Mouse (Mus musculus): ENCODE results near the gene Aqp1. TPM values are rescaled to one million over a fixed set of nuclear protein-coding genes. Genes with fewer than 3 reads are reported as not detected.
A peak's percentile ranks its signal among the peaks of the same experiment; 100 is the strongest.

Gene Aqp1
- total RNA-seq (2021), result 34.6 and 48.9 TPM in 2 replicates
- long read RNA-seq, transcript Aqp1-201 (4 exons, 2,627 nt), result major isoform, 69 of 108 reads
- long read RNA-seq, partial matches to known transcripts, result 38 of 108 reads
- long read RNA-seq, other reads (novel, unspliced or antisense), result 1 of 108 reads

DNA sequence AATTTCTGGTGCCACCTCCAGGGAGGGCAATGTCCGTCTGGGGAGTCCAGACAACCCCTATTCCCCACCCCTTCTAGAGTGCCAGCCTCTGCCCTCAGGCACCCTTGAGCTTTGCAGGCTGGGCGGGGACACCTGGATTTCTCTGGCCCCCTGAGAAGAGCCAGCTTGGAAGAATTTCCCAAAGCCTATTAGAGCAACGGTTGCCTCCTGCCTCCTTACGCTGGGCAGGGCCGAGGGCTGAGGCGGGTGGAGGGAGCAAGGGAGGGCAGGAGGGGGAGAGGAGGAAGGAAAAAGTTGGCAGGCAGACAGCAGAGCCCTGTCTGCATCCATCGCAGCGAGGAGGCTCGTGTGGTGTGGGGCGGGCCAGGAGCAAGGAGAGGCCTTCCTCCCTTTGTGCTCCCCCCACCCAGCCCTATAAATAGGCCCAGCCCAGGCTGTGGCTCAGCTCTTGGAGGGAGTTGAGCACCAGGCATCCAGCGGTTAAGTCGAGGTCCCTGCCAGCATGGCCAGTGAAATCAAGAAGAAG, at the start of gene Aqp1:
Gene Aqp1 (plus strand): TSS at position 444 of the 526 bp plus-strand sequence.
- DNase-seq, result peak; percentile 9

DNA sequence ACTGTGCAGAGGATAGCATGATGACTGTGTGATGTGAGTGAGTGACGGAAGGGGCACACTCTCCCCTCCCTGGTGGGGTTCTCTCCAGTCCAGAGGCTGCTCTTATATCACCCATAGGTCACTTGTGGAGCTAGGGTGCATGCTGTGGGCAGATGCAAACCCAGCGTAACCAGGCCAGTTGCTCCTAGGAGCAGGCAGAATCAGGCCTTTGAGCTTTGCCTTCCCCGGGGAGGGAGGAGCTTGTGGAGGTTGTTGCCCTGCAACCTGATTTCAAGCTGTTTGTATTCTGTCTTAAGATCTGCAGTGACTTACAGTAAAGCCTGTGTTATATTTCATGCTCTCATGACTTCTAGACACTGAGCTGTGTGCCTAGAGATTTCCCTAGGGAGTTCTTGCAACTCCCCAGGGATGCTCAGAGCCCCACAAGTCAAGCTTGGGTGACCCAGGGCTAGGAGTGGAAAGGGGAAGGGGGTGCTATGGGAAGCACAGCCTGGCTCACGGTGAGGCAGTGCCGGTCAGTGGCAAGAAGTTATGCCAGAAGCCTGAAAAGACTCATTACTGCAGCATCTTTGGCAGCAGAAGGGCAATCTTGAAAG, 48.1 kb upstream of the Aqp1 start:
- DNase-seq, result no peak

DNA sequence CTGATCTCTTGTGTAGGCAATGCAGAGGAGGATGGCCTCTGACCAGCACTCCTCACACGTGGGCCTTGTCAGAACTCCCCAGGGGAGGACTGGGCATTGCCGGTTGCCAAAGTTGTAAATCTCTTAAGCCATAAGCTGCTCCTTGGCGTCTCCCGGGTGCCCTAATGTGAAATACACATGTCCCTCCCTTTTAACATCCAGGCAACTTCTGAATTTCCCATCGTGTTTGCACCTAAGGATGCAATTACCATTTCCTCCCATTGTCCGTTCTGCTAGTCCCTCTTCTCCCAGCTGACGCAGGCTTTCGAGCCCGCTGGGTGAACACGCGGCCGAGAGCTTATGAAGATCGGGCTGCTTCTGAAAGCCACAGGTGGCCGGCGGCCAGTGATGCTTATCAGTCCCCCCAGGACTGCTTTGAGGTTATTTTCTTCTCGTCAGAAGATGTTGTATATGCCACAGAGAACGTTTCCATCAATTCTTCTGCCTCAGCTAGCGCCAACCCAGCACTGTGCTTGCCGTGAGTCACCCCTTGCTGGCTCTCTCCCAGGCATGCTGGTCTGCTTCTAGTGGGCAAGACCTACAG, 41.6 kb upstream of the Aqp1 start:
- DNase-seq, result peak; percentile 32

DNA sequence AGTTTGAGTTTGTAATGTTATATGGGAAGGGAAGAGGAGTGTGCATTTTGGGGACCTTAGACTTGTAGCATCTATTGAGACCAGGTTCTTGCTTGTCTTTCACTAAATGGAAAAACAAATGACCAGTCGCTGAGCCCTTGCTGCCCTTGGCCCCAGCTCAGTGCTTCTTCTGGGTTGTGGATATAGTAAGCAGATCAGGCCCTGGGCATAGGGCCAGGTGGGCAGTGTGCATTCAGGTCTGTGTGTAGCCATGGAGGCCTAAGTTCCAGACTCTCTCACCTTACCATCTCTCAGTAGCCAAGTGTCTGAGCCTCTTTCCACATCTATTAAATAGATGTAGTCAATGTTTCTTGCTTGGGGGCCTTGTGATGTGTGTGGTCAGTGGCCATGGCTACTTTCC, 40.9 kb upstream of the Aqp1 start:
- DNase-seq, result no peak

DNA sequence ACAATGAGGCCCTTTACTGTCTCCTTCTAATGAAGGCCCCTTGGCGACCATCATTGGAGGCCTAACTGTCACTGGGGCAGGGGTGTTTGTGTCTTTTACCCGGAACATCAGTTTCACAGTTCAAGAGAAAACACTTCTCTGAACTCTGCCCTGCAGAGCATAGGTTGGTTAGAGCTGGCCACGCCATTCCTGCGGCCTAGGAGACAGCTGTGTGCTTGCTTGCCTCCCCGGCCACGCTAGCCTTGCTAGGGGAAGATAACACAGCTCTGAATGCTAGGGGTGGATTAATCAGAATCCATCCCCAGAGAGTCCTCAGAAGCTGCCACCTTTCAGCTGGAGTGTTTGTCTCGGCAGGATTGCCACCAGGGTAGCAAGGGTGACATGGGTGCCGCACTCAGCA, 36.8 kb upstream of the Aqp1 start:
- no peak for DNase-seq

DNA sequence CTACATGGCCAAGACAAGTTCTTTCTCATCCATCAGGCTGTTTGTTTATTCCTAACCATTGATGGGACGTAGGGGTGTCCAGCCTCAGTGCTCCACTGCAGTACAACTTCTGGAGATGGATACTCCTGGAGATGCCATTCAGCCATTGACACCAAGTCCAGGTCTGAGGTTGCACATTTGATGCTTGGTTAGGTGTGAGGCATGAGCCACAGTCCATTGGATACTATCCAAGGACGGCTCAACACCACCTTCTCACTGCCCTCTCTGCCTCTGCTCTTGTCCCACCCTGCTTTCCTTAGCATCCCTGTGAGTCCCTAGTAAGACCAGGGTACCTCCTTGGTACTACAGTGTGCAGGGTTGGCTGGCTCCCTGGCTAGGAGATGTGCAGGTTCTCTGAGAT, 36.3 kb upstream of the Aqp1 start:
- DNase-seq, result no peak

DNA sequence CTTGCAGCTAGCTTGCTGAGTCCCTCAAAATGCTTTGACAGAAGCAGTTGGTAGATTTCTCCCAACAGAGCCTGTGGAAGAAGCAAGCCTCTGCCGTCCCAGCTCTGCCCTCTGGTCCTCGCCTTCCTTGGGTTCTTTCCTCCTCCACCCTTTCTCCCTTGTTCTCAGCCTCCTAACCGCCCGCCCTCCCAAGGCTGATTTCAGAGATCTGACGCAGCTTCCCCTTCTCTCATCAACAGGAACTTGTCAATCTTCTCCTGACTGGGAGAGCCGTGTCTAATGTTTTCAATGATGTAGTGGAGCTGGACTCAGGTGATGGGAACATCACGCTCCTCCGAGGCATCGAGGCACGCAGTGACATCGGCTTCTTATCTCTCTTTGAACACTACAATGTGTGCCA, 35.5 kb upstream of the Aqp1 start:
- no peak for DNase-seq

DNA sequence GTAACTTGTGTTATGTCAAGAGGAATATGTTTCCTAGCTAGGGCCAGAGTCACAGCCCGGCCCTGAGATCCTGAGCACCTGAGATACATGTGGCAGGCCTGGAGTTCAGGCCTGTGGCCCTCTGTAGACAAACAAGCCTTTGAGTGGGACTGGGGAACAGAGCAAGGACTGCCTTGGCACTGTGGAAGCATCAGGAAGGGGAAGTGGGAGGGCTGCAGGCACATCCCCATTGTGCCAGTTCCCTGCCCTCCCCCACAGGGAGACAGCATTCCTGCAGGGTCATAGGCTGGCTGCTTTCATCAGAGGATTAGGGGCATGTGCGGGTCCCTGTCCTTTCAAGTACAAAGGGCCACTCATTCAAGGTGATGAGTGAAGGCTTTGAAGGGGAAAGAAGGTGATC, 26.1 kb upstream of the Aqp1 start:
- no peak for DNase-seq

DNA sequence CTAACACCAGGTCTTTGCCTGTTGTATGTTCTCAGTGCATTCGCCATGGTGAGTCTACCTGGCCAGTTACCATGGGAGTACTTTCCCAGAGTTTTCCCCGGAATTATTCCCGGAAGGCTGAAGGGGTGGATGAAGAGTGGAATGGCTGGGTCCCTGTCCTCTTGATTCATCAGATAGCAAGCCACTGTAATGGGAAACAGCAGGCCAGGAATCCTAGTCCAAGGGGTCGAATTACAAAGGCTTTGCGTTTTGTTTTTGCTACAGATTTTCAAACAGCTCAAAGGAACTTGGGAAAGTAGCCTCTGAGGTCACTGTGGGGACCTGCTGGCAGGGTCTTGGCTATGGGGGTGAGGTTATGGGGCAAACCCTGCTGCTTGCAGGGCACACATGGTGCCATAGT, 24.3 kb upstream of the Aqp1 start:
- DNase-seq, result no peak

DNA sequence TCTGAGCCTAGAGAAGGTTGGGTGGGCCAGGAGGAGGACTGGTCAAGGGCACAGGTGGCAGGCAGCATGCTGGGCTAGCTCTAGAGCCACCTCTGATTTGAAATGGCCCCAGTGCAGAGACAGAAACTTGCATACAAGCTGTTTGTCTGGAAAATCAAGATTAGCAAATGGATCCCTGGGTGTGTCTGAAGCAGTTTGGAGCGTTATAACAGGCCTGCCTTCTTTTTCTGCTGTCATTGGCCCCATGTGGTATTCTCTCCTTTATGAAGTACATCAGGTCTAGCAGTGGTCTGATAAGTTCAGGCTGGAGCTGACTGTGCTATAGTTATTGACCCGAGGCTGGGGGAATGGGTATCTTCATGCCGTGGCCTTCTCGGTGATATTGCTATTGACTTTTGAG, 22.3 kb upstream of the Aqp1 start:
- DNase-seq, result no peak

DNA sequence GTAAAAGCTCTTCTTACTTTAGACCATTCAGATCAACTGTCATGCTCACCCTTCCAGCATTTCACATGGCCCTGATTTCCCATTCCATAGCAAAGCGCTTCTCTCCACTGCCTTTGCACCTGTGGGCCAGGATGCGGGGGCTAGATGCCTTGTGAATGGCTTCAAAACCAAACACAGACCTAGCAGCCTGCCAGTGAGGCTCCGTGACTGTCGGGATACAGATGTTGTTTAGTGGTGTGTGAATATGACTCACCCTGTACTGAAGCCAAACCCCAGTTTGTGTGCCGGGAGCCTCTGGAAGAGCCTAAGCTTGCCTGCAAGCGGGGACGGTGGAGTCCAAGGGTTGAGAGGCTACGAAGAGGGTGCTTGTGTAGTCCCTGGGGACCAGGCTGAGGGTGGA, 21.6 kb upstream of the Aqp1 start:
- no peak for DNase-seq

DNA sequence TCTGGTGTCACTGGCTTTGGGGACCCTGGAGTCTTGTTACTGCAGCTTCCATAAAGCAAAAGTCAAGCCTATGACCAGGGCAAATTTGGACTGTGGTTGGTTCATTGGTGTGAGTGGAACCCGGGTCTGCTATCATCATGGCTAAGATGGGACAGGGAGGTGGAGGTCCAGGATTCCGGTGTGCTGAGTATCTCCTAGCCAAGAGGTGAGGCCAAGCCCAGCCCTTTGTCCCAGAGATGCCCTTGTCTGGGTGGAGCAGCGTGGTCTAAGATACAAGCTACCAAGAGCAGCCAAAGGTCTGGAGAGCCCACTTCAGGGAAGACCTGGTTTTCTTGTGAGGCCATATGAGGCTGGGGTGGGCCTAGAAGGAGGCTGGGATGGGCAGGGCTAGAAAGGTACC, 17.6 kb upstream of the Aqp1 start:
- DNase-seq, result no peak

DNA sequence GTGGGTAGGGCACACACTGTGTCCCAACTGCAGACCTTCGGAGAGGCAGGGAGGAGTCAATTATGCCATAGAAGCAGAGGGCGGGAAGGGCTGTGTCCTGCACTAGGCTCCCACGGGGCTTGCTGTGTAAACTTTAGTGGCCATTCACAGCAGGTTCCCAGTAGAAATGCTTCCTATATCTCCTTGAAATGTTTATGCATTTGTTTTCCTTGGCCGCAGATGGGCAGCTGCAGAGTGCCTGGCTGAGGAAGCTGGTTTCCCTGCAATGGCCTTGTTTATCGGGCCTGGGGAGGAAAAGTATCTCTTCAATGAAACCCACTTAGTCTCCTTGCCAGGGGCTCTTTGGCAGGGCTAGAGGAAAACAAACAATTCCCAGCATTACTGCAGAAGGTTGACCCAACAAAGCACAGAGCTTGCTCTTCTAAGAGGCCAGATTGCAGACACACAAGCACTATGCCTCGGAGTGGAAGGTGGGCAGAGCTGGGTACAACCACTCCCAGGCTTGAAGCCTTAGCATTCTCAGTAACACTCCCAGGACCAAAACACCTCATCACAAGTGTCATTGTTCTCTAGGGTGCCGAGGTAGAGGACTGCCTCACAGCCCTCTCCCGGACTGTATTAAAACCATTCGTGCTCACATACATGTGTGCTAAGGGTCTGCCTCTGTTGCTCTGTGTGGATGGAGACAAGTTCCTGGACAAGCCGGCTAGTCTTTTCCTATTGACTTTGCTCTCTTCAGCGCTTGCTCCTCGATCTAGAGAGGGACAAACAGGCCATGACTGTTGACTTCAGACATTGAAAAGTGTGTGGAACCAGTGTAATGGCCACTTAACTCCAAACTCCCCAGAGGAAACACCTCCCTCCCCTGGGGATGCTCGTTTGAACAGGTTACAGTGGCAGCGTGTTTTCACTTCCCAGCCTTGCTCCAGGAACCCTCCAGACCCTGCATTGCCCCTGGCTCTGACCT, 16.4 kb upstream of the Aqp1 start:
- no peak for DNase-seq

DNA sequence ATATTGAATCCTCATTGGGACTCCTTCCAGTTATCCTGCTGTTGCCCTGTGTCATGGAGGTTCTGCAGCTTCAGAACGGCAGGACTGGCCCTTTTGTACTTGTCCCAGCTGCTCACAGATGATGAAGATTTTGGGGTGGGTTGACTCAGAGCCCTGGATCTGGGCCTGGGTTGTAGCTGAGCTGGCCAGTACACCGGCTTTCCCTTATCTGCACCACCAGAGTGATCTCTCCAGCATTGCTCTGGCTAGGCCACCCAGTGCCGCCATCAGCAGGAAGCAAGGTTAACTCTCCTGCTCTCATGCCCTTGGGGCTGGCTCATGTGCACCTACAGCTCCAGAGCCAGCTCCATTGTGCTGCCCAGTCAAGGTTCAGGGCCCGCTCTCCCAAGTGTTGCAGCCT, 15.3 kb upstream of the Aqp1 start:
- no peak for DNase-seq

DNA sequence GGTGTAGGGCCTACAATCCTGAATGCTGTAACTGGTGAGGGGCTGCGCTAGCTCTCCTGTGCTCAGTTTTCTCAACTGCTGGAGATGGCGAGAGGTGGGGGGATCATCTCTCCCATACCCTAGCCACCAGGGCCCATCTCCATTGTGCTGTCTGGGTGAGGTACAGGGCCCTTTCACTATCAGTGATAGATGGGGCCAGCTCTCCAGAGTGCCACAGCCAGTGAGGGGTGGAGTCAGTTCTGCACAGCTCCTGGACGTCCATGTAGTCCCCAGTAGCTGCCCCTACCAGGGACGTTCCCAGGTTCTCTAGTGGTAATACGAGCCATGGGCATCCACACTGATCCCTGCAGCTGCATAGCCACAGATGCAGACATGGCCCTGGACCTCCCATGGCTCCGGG, 14.7 kb upstream of the Aqp1 start:
- DNase-seq, result no peak

DNA sequence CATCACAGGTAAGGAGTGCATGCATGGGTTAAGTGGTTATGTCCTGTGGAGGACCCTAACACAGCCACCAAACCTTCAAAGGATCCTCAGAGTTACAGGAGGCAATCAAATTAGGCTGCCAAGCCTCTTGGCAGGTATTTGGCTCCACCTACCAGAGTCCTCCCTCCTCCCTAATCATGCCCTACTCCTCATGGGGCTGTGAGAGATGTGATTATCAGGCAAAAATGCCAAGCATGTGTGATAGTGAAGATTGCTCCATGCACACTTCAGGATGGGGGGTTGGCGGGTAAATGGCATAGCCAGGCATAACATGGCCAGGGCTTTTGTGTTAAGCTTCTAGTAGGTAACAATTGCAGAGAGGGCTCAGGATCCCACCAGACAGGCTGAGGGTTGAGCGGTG, 13.3 kb upstream of the Aqp1 start:
- DNase-seq, result no peak

DNA sequence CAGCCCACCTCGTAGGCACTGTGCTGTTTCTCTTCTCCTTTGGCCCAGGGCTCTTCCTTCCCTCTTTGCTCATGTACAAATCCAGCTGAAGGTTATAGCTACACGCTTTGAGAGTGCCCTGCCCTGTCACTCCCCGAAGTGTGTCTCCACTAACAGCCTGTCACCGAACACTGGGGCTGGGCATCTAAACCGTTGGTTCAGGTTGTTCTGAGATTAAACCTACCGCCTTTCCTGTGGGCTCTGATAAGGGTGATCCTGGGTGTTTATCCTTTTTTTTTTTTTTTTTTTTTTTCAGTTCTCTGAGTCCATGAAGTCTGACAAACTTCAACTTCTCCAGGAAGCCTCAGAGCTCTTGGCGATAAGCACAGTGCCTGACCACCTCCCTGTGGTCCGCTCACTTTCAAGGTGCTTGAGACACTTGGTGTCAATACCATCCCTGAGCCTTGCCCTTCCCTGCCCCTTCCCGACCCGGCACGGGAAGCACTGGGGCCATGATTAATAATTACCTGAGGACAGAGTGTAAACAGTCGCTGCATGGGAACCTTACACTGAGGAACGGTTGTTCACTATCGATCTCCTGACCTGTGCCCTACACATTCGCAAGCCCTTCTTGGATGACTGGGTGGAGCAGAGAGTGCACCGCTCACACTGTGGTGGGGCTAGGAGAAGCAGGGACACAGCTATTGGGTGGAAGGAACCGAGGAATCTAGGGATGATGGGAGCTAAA, 12.2 kb upstream of the Aqp1 start:
- no peak for DNase-seq

DNA sequence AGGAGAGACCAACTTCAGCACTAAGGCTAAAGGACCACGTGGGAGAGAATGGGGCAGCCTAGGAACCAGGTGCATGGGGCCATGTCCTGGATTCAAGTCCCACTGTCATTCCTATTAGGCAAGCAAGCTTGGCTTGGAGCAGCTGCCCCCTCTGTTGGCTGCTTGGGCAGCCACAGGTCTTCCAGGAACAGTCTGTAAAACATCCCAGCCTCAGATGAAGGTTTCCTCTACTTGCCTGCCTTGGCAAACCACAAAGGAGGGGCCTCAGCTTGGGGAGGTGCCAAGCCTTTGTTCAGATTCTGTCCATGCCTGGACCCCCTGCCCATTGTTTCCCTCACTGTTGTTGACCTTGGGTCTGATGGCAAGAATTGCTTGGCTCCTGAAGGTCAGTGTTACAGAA, 11.4 kb upstream of the Aqp1 start:
- DNase-seq, result no peak

DNA sequence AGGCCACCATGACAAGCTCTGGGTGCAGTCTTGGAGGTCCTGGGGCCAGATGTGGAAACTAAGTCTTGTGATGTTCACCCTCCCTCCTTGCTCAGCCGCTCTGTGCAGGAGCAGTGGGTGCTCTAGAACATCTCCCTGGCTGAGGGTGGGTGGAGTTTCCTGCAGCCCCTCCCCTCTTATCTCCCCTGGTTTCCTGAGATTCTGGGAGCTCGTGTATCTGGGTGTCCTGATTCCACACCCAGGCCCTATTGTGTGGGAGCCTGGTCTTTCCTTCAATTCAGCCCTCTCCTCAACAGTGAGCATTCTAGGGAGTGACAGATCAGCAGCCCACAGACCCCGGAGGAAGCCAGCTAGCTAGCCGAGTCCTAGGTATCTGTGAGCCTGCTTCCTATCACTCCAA, 9.9 kb upstream of the Aqp1 start:
- no peak for DNase-seq

DNA sequence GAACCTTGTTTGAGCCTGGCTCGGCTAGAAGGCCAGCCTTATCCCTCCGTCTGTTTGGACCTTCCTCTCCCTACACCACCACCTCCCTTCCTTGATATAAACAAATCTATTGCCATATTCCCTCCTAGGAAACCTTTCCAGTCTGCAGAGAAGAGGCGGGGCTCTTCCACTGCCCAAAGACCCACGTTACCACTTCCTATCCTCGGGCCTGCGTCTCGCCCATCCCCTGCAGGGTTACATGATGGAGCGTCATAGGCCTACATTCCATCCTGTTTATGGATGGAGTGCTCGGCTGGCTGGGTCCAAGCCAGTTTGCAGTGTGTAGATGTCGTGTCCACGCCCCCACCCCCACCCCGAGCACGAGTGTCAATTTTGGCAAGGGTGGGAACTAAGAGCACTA, 8.9 kb upstream of the Aqp1 start:
- DNase-seq, result no peak

DNA sequence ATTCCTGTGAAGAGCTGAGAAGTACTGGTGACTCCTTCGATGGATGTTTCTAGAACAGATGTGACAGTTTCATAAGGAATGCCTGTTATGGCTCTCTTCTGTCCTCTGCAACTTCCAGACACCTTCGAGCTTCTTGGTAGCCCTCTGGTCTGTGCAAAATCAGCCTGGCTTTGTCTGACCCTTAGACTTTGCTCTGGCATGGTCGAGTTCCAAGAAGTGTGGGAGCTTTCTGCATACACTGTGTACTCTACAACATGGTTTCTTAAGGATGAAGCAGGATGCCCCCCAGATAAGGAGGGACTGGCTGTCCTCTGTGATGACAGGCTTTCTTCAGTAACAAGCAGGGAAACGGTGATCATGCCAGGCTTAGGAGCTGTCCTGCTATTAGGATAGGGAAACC, 8.1 kb upstream of the Aqp1 start:
- DNase-seq, result no peak

DNA sequence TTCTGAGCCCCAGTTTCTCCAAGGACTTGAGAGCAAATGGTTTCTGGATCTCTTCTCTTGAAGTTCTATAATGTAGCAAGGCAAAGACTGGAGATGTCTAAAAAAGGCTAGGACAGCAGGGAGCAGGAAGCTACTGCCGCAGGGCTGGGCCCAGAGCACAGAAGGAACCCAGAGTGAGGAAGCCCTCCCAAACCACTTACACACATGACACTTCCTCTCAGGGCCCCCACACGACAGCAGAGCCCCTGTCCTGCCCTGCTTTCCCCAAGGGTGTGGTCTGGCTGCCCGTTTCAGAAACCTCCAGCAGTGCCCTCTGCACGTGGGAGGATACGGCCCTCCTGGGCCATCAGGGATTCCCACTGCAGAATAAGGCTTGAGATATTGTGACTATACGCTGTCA, 4.9 kb upstream of the Aqp1 start:
- no peak for DNase-seq
